Mouse (Mus musculus) bone marrow, adult 2 months (tissue): ENCODE measurements around the gene Dlg1.

ENCODE experiments used
- CTCF ChIP-seq: fragments of 200-500 bp; IDR thresholded peaks from 2 replicates; pipeline ENCODE4 v1.5.1; 2011; ENCODE audit warnings: low read length, control low read depth; ENCODE audit not compliant: control insufficient read depth, insufficient read depth
- POLR2A ChIP-seq: fragments of 200-500 bp; IDR thresholded peaks from 2 replicates; pipeline ENCODE4 v1.6.1; 2011; ENCODE audit warnings: low read depth, mild to moderate bottlenecking, control low read depth, low read length, borderline replicate concordance; ENCODE audit not compliant: control insufficient read depth

GRCm38 (mm10) chr16:31878052-31878451 lies 214.8 kb downstream of the Dlg1 start:
- TF ChIP-seq CTCF (no peak), POLR2A (no peak)
